Mouse (Mus musculus) MEL (cell line): ENCODE measurements around the gene Fgfr2. TPM values are rescaled to one million over a fixed set of nuclear protein-coding genes. Genes with fewer than 3 reads are reported as not detected.

ENCODE experiments used
- DNase-seq: peaks from one replicate; pipeline ENCODE4 v3.0.0; 2011; ENCODE audit warnings: low read depth, low spot score
- H3K27ac ChIP-seq: 2 replicates; pipeline ENCODE4 v1.5.1; 2012; ENCODE audit warnings: low read depth, mild to moderate bottlenecking, control low read depth, low read length, moderate library complexity; ENCODE audit not compliant: control insufficient read depth
- H3K27me3 ChIP-seq, 2 experiments: fragments of 150-350 bp in 1 of 2; sonication (generic) in 1 of 2; 2 replicates each; pipeline ENCODE4 v1.6.1; 2012; ENCODE audit warnings: low read length in 2 of 2, mild to moderate bottlenecking in 2 of 2, improper control_type of control experiment in 1 of 2, moderate library complexity in 1 of 2; ENCODE audit not compliant: insufficient read depth in 2 of 2, control insufficient read depth in 1 of 2
- H3K36me3 ChIP-seq, 2 experiments: 2 replicates each; pipeline ENCODE4 v1.6.1; 2012 to 2014; ENCODE audit warnings: low read length in 2 of 2, improper control_type of control experiment in 1 of 2, inconsistent platforms in 1 of 2, mild to moderate bottlenecking in 1 of 2; ENCODE audit not compliant: insufficient read depth in 2 of 2, control insufficient read depth in 1 of 2
- H3K4me1 ChIP-seq, 2 experiments: fragments of 150-350 bp in 1 of 2; sonication (generic) in 1 of 2; 2 replicates each; pipeline ENCODE4 v1.6.1; 2012; ENCODE audit warnings: low read length in 2 of 2, improper control_type of control experiment in 1 of 2, mild to moderate bottlenecking in 1 of 2; ENCODE audit not compliant: insufficient read depth in 2 of 2, control insufficient read depth in 1 of 2
- H3K4me3 ChIP-seq, 2 experiments: fragments of 150-350 bp in 1 of 2; sonication (generic) in 1 of 2; 2 replicates each; pipeline ENCODE4 v1.5.1; 2012; ENCODE audit warnings: low read depth in 2 of 2, low read length in 2 of 2, mild to moderate bottlenecking in 2 of 2, moderate library complexity in 2 of 2, control low read depth in 1 of 2, improper control_type of control experiment in 1 of 2; ENCODE audit not compliant: control insufficient read depth in 1 of 2, insufficient read depth in 1 of 2
- H3K79me2 ChIP-seq: 2 replicates; pipeline ENCODE4 v1.6.1; 2012; ENCODE audit warnings: mild to moderate bottlenecking, low read length, moderate library complexity; ENCODE audit not compliant: control insufficient read depth, poor library complexity, insufficient read depth
- H3K9ac ChIP-seq: 2 replicates; pipeline ENCODE4 v1.6.1; 2012; ENCODE audit warnings: low read depth, mild to moderate bottlenecking, control low read depth, low read length, moderate library complexity; ENCODE audit not compliant: control insufficient read depth, poor library complexity, severe bottlenecking
- H3K9me3 ChIP-seq: fragments of 150-350 bp; sonication (generic); replicated peaks from 2 replicates; pipeline ENCODE4 v1.6.1; 2012; ENCODE audit warnings: mild to moderate bottlenecking, low read length, improper control_type of control experiment, moderate library complexity; ENCODE audit not compliant: insufficient read depth
- BHLHE40 ChIP-seq: IDR thresholded peaks from 2 replicates; pipeline ENCODE4 v1.6.1; 2012; ENCODE audit warnings: low read depth, mild to moderate bottlenecking, inconsistent platforms, low read length, improper control_type of control experiment, borderline replicate concordance
- CHD1 ChIP-seq: IDR thresholded peaks from 2 replicates; pipeline ENCODE4 v1.6.1; 2012; ENCODE audit warnings: low read depth, mild to moderate bottlenecking, inconsistent platforms, low read length, improper control_type of control experiment
- CHD2 ChIP-seq: IDR thresholded peaks from 2 replicates; pipeline ENCODE4 v1.6.1; 2011; ENCODE audit warnings: low read length, improper control_type of control experiment
- CTCF ChIP-seq, 3 experiments: IDR thresholded peaks in 2 of 3; conservative IDR thresholded peaks in 1 of 3; 2 replicates each; pipeline ENCODE4 v1.5.1; 2011 to 2012; ENCODE audit warnings: low read length in 3 of 3, low read depth in 2 of 3, mild to moderate bottlenecking in 2 of 3, improper control_type of control experiment in 1 of 3, inconsistent platforms in 1 of 3, mixed read lengths in 1 of 3, moderate library complexity in 1 of 3; ENCODE audit not compliant: control insufficient read depth in 1 of 3, insufficient read depth in 1 of 3, poor library complexity in 1 of 3, severe bottlenecking in 1 of 3
- EP300 ChIP-seq, 2 experiments: IDR thresholded peaks; 2 replicates each; pipeline ENCODE4 v1.6.1; 2011; ENCODE audit warnings: improper control_type of control experiment in 2 of 2, low read length in 2 of 2, low read depth in 1 of 2, mild to moderate bottlenecking in 1 of 2
- MAZ ChIP-seq: IDR thresholded peaks from 2 replicates; pipeline ENCODE4 v1.6.1; 2012; ENCODE audit warnings: low read depth, mild to moderate bottlenecking, inconsistent platforms, low read length, improper control_type of control experiment
- MEF2A ChIP-seq: IDR thresholded peaks from 2 replicates; pipeline ENCODE4 v1.6.1; 2014; ENCODE audit warnings: low read depth, mild to moderate bottlenecking, inconsistent platforms, low read length, improper control_type of control experiment; ENCODE audit not compliant: poor library complexity, insufficient replicate concordance, severe bottlenecking; ENCODE audit errors: extremely low read depth
- MYB ChIP-seq: IDR thresholded peaks from 2 replicates; pipeline ENCODE4 v1.6.1; 2011; ENCODE audit warnings: mild to moderate bottlenecking, low read depth, low read length, improper control_type of control experiment
- NELFE ChIP-seq: IDR thresholded peaks from 2 replicates; pipeline ENCODE4 v1.6.1; 2011; ENCODE audit warnings: low read depth, low read length, improper control_type of control experiment
- NRF1 ChIP-seq: IDR thresholded peaks from 2 replicates; pipeline ENCODE4 v1.6.1; 2014; ENCODE audit warnings: low read depth, mild to moderate bottlenecking, inconsistent platforms, low read length, improper control_type of control experiment, moderate library complexity; ENCODE audit not compliant: poor library complexity, insufficient read depth, severe bottlenecking
- POLR2A ChIP-seq, 2 experiments: IDR thresholded peaks; 2 replicates each; pipeline ENCODE4 v1.6.1; 2011 to 2012; ENCODE audit warnings: low read length in 2 of 2, mild to moderate bottlenecking in 2 of 2, control low read depth in 1 of 2, improper control_type of control experiment in 1 of 2, low read depth in 1 of 2, moderate library complexity in 1 of 2; ENCODE audit not compliant: control insufficient read depth in 1 of 2, insufficient read depth in 1 of 2, poor library complexity in 1 of 2
- POLR2AphosphoS2 ChIP-seq: IDR thresholded peaks from 2 replicates; pipeline ENCODE4 v1.6.1; 2011; ENCODE audit warnings: low read length, improper control_type of control experiment
- POLR2AphosphoS5 ChIP-seq: IDR thresholded peaks from 2 replicates; pipeline ENCODE4 v1.6.1; 2012; ENCODE audit warnings: low read depth, borderline replicate concordance, mild to moderate bottlenecking, inconsistent platforms, low read length, moderate library complexity, mixed read lengths
- RAD21 ChIP-seq: IDR thresholded peaks from 2 replicates; pipeline ENCODE4 v1.6.1; 2011; ENCODE audit warnings: mild to moderate bottlenecking, low read depth, low read length, improper control_type of control experiment
- RCOR1 ChIP-seq: IDR thresholded peaks from 2 replicates; pipeline ENCODE4 v1.6.1; 2012; ENCODE audit warnings: low read depth, mild to moderate bottlenecking, inconsistent platforms, low read length, improper control_type of control experiment
- SIN3A ChIP-seq: IDR thresholded peaks from 2 replicates; pipeline ENCODE4 v1.6.1; 2012; ENCODE audit warnings: low read length, improper control_type of control experiment, inconsistent platforms
- SMC3 ChIP-seq: IDR thresholded peaks from 2 replicates; pipeline ENCODE4 v1.6.1; 2011; ENCODE audit warnings: low read depth, low read length, improper control_type of control experiment
- TAL1 ChIP-seq: IDR thresholded peaks from 2 replicates; pipeline ENCODE4 v1.6.1; 2012; ENCODE audit warnings: mild to moderate bottlenecking, inconsistent platforms, low read length, moderate library complexity, mixed read lengths
- USF1 ChIP-seq: IDR thresholded peaks from 2 replicates; pipeline ENCODE4 v1.6.1; 2014; ENCODE audit warnings: low read depth, mild to moderate bottlenecking, inconsistent platforms, low read length, improper control_type of control experiment, moderate library complexity
- USF2 ChIP-seq, 2 experiments: IDR thresholded peaks; 2 replicates each; pipeline ENCODE4 v1.6.1; 2011 to 2012; ENCODE audit warnings: improper control_type of control experiment in 2 of 2, low read length in 2 of 2, borderline replicate concordance in 1 of 2, inconsistent platforms in 1 of 2, low read depth in 1 of 2, mild to moderate bottlenecking in 1 of 2; ENCODE audit not compliant: insufficient read depth in 1 of 2
- ZC3H11A ChIP-seq: IDR thresholded peaks from 2 replicates; pipeline ENCODE4 v1.6.1; 2012; ENCODE audit warnings: low read depth, mild to moderate bottlenecking, inconsistent platforms, low read length, improper control_type of control experiment
- ZMIZ1 ChIP-seq: IDR thresholded peaks from 2 replicates; pipeline ENCODE4 v1.6.1; 2012; ENCODE audit warnings: low read depth, mild to moderate bottlenecking, inconsistent platforms, low read length, improper control_type of control experiment, moderate library complexity
- ZNF384 ChIP-seq: IDR thresholded peaks from 2 replicates; pipeline ENCODE4 v1.6.1; 2012; ENCODE audit warnings: low read depth, mild to moderate bottlenecking, inconsistent platforms, low read length, improper control_type of control experiment
- polyA plus RNA-seq, 2 experiments: library from polyadenylated mRNA; stranded (reverse) in 1 of 2; unstranded in 1 of 2; fragments of >175 nt in 1 of 2; fragments of >200 nt in 1 of 2; gene quantifications; 2 replicates each; pipeline versions ENCODE4 v1.2.1 to v1.2.4; 2012; ENCODE audit warnings: low replicate concordance in 2 of 2, low read depth in 1 of 2; ENCODE audit not compliant: insufficient read length in 2 of 2, insufficient read depth in 1 of 2, missing spikeins in 1 of 2
- total RNA-seq: library from RNA; depleted of rRNA; stranded (reverse); fragments of 300-350 nt; gene quantifications from 2 replicates; pipeline ENCODE4 v1.2.3, GENCODE M21; 2012

Gene Fgfr2
- total and polyA plus RNA-seq, 3 experiments, result not detected

- DNase-seq, result peak; percentile 70
- no peaks in the 10 kb centered on the region for H3K79me2 ChIP-seq
Observed at GRCm38 (mm10) chr7:130773171-130773830, 2349.8 kb downstream of the Fgfr2 start.

GRCm38 (mm10) chr7:130770707-130771106 lies 2352.4 kb downstream of the Fgfr2 start:
- Histone ChIP-seq H3K4me1 (peaks cover 3 to 8% of the 10 kb centered on the region in 2 experiments; a peak in 3 of 4 replicates), H3K27ac (no peak overlapping the region)
- TF ChIP-seq SIN3A, result no peak
- TF ChIP-seq POLR2A (IDR thresholded peaks at IDR 0.05; ENCODE audit: control insufficient read depth in 1 of 2, insufficient read depth in 1 of 2, low read depth in 1 of 2, low read length in 2 of 2, poor library complexity in 1 of 2), result no peak
- TF ChIP-seq RAD21, result peak; percentile 84
- peak; percentile 82 for TF ChIP-seq ZC3H11A
- no peak for TF ChIP-seq POLR2AphosphoS5
- peak; percentile 93 for TF ChIP-seq SMC3
- TF ChIP-seq CTCF (IDR thresholded peaks at IDR 0.05 in 2 of 3, conservative IDR thresholded peaks at IDR 0.05 in 1 of 3; ENCODE audit: control insufficient read depth in 1 of 3, insufficient read depth in 1 of 3, low read depth in 2 of 3, low read length in 3 of 3, poor library complexity in 1 of 3, severe bottlenecking in 1 of 3), result peak; percentile 88 to 94 (median 92)
- no peak for TF ChIP-seq USF2 (IDR thresholded peaks at IDR 0.05; ENCODE audit: borderline replicate concordance in 1 of 2, insufficient read depth in 1 of 2, low read depth in 1 of 2, low read length in 2 of 2)
- TF ChIP-seq, all 39 proteins: peak for 4
- Histone ChIP-seq H3K9me3 (no peaks in the 10 kb centered on the region), H3K79me2 (no peaks in the 10 kb centered on the region), H3K9ac (peak overlapping the region; percentile 49), H3K4me3 (no peak overlapping the region), H3K27me3 (no peaks in the 10 kb centered on the region), H3K36me3 (peaks cover 0 to 4% of the 10 kb centered on the region in 2 experiments; a peak in 1 of 4 replicates)
- DNase-seq, result peak; percentile 84

More at GRCm38 (mm10) chr7:130773171-130773830, 2349.8 kb downstream of the Fgfr2 start:
- Histone ChIP-seq H3K36me3 (peaks cover 0 to 4% of the 10 kb centered on the region in 2 experiments; a peak in 1 of 4 replicates), H3K4me1 (peaks cover 3 to 8% of the 10 kb centered on the region in 2 experiments; a peak in 3 of 4 replicates), H3K9me3 (no peaks in the 10 kb centered on the region), H3K27ac (peak overlapping the region; percentile 4; the same call in 1 of the 2 replicates), H3K4me3 (peak overlapping the region; percentile 41 to 42), H3K27me3 (no peaks in the 10 kb centered on the region), H3K9ac (peak overlapping the region; percentile 7)
- TF ChIP-seq SMC3 (peak; percentile 65), POLR2A (IDR thresholded peaks at IDR 0.05; ENCODE audit: control insufficient read depth in 1 of 2, insufficient read depth in 1 of 2, low read depth in 1 of 2, low read length in 2 of 2, poor library complexity in 1 of 2) (no peak), SIN3A (0 out of 2 replicates have a peak, but pooled peaks have one; percentile 11), NELFE (0 out of 2 replicates have a peak, but pooled peaks have one; percentile 17), ZC3H11A (peak; percentile 54), MEF2A (no peak), USF2 (IDR thresholded peaks at IDR 0.05; ENCODE audit: borderline replicate concordance in 1 of 2, insufficient read depth in 1 of 2, low read depth in 1 of 2, low read length in 2 of 2) (no peak), RAD21 (peak; percentile 76), CTCF (IDR thresholded peaks at IDR 0.05 in 2 of 3, conservative IDR thresholded peaks at IDR 0.05 in 1 of 3; ENCODE audit: control insufficient read depth in 1 of 3, insufficient read depth in 1 of 3, low read depth in 2 of 3, low read length in 3 of 3, poor library complexity in 1 of 3, severe bottlenecking in 1 of 3) (peak; percentile 82 to 90 (median 82))

- no peaks in the 10 kb centered on the region for H3K9me3 ChIP-seq
- no peak overlapping the region for H3K9ac ChIP-seq
- no peaks in the 10 kb centered on the region for H3K27me3 ChIP-seq
- no peak overlapping the region for H3K27ac ChIP-seq
- H3K36me3 ChIP-seq, result no peaks in the 10 kb centered on the region
- no peak overlapping the region for H3K4me3 ChIP-seq
- no peaks in the 10 kb centered on the region for H3K79me2 ChIP-seq
- DNase-seq, result no peak
- no peaks in the 10 kb centered on the region; a peak in 1 of 4 replicates for H3K4me1 ChIP-seq
- no peak for TF ChIP-seq CHD1
- no peak for TF ChIP-seq RCOR1
- TF ChIP-seq ZMIZ1, result no peak
- TF ChIP-seq USF1, result no peak
- TF ChIP-seq MYB, result no peak
- TF ChIP-seq MAZ, result no peak
- no peak for TF ChIP-seq CHD2
- no peak for TF ChIP-seq ZNF384
- no peak for TF ChIP-seq TAL1
- TF ChIP-seq EP300 (IDR thresholded peaks at IDR 0.05; ENCODE audit: low read depth in 1 of 2, low read length in 2 of 2), result no peak
- no peak for TF ChIP-seq NRF1
- no peak for TF ChIP-seq BHLHE40
- TF ChIP-seq POLR2AphosphoS2, result no peak
Observed at GRCm38 (mm10) chr7:130768151-130768550, 2355.0 kb downstream of the Fgfr2 start.
